Mouse (Mus musculus) CH12.LX (cell line): ENCODE results near the gene Eps8l3. TPM values are rescaled to one million over a fixed set of nuclear protein-coding genes. Genes with fewer than 3 reads are reported as not detected.

Experiments
- DNase-seq: peaks from one replicate; pipeline ENCODE4 v3.0.0-alpha.2; 2013; ENCODE audit errors: extremely low read depth
- H3K27ac ChIP-seq: 2 replicates; pipeline ENCODE4 v1.5.1; 2012; ENCODE audit warnings: low read depth, mild to moderate bottlenecking, control low read depth, moderate library complexity; ENCODE audit not compliant: insufficient read depth
- H3K27me3 ChIP-seq: replicated peaks from 2 replicates; pipeline ENCODE3; 2012; ENCODE audit warnings: inconsistent platforms
- H3K36me3 ChIP-seq, 2 experiments: replicated peaks in 1 of 2; 2 replicates each; pipeline versions ENCODE3 to v1.6.1; 2012; ENCODE audit warnings: inconsistent platforms in 1 of 2, low read length in 1 of 2, mild to moderate bottlenecking in 1 of 2, mixed read lengths in 1 of 2, moderate library complexity in 1 of 2; ENCODE audit not compliant: control insufficient read depth in 1 of 2, insufficient read depth in 1 of 2
- H3K4me1 ChIP-seq, 2 experiments: 2 replicates each; pipeline ENCODE4 v1.6.1; 2012; ENCODE audit warnings: inconsistent platforms in 1 of 2, moderate library complexity in 1 of 2; ENCODE audit not compliant: insufficient read depth in 2 of 2, control insufficient read depth in 1 of 2
- H3K4me2 ChIP-seq: 2 replicates; pipeline ENCODE4 v1.6.1; 2012; ENCODE audit warnings: low read depth, mild to moderate bottlenecking, control low read depth; ENCODE audit not compliant: poor library complexity, insufficient read depth, severe bottlenecking
- H3K4me3 ChIP-seq, 3 experiments: fragments of 150-350 bp in 1 of 3; sonication (generic) in 1 of 3; replicated peaks in 1 of 3; 2 replicates each; pipeline versions ENCODE3 to v1.5.1; 2011 to 2012; ENCODE audit warnings: low read depth in 2 of 3, low read length in 2 of 3, mild to moderate bottlenecking in 2 of 3, moderate library complexity in 2 of 3, control low read depth in 1 of 3, improper control_type of control experiment in 1 of 3, inconsistent platforms in 1 of 3, mixed read lengths in 1 of 3; ENCODE audit not compliant: poor library complexity in 1 of 3
- H3K79me2 ChIP-seq: replicated peaks from 2 replicates; pipeline ENCODE4 v1.6.1; 2012; ENCODE audit warnings: mild to moderate bottlenecking, moderate library complexity; ENCODE audit not compliant: control insufficient read depth, poor library complexity, insufficient read depth, severe bottlenecking; ENCODE audit errors: extremely low read depth
- H3K9ac ChIP-seq: 2 replicates; pipeline ENCODE4 v1.6.1; 2012; ENCODE audit warnings: low read depth, mild to moderate bottlenecking, control low read depth, moderate library complexity; ENCODE audit not compliant: insufficient read depth
- H3K9me3 ChIP-seq: replicated peaks from 2 replicates; pipeline ENCODE3; 2012; ENCODE audit warnings: low read length, inconsistent platforms, mixed read lengths
- BHLHE40 ChIP-seq: IDR thresholded peaks from 2 replicates; pipeline ENCODE4 v1.6.1; 2011; ENCODE audit warnings: mild to moderate bottlenecking, low read depth, low read length, improper control_type of control experiment
- CHD1 ChIP-seq: IDR thresholded peaks from 2 replicates; pipeline ENCODE4 v1.6.1; 2012; ENCODE audit warnings: low read depth, low read length, improper control_type of control experiment, inconsistent platforms
- CHD2 ChIP-seq: IDR thresholded peaks from 2 replicates; pipeline ENCODE4 v1.6.1; 2011; ENCODE audit warnings: low read length, improper control_type of control experiment
- CTCF ChIP-seq, 2 experiments: IDR thresholded peaks in 1 of 2; conservative IDR thresholded peaks in 1 of 2; 2 replicates each; pipeline ENCODE4 v1.5.1; 2011 to 2012; ENCODE audit warnings: low read depth in 2 of 2, low read length in 2 of 2, improper control_type of control experiment in 1 of 2, inconsistent platforms in 1 of 2, mild to moderate bottlenecking in 1 of 2, moderate library complexity in 1 of 2
- E2F4 ChIP-seq: IDR thresholded peaks from 2 replicates; pipeline ENCODE4 v1.6.1; 2011; ENCODE audit warnings: low read depth, low read length, improper control_type of control experiment; ENCODE audit not compliant: insufficient replicate concordance
- ELF1 ChIP-seq: IDR thresholded peaks from 2 replicates; pipeline ENCODE4 v1.6.1; 2014; ENCODE audit warnings: low read depth, mild to moderate bottlenecking, inconsistent platforms, low read length, improper control_type of control experiment
- EP300 ChIP-seq: IDR thresholded peaks from 2 replicates; pipeline ENCODE4 v1.6.1; 2011; ENCODE audit warnings: low read length, improper control_type of control experiment
- IRF4 ChIP-seq: IDR thresholded peaks from 2 replicates; pipeline ENCODE4 v1.6.1; 2014; ENCODE audit warnings: low read depth, mild to moderate bottlenecking, inconsistent platforms, low read length, improper control_type of control experiment
- KAT2A ChIP-seq: IDR thresholded peaks from 2 replicates; pipeline ENCODE4 v1.6.1; 2012; ENCODE audit warnings: low read length, improper control_type of control experiment, inconsistent platforms; ENCODE audit not compliant: insufficient replicate concordance
- MAFK ChIP-seq: IDR thresholded peaks from 2 replicates; pipeline ENCODE4 v1.6.1; 2011; ENCODE audit warnings: low read length, improper control_type of control experiment; ENCODE audit not compliant: insufficient replicate concordance
- MAX ChIP-seq: IDR thresholded peaks from 2 replicates; pipeline ENCODE4 v1.6.1; 2011; ENCODE audit warnings: low read length, improper control_type of control experiment
- MXI1 ChIP-seq: IDR thresholded peaks from 2 replicates; pipeline ENCODE4 v1.6.1; 2011; ENCODE audit warnings: mild to moderate bottlenecking, low read depth, low read length, improper control_type of control experiment
- NELFE ChIP-seq: IDR thresholded peaks from 2 replicates; pipeline ENCODE4 v1.6.1; 2011; ENCODE audit warnings: low read depth, low read length, improper control_type of control experiment
- PAX5 ChIP-seq: IDR thresholded peaks from 2 replicates; pipeline ENCODE4 v1.6.1; 2012; ENCODE audit warnings: low read length, inconsistent platforms, mixed read lengths
- POLR2A ChIP-seq: IDR thresholded peaks from 2 replicates; pipeline ENCODE4 v1.6.1; 2011; ENCODE audit warnings: low read depth, mild to moderate bottlenecking, improper control_type of control experiment, low read length
- POLR2AphosphoS2 ChIP-seq: IDR thresholded peaks from 2 replicates; pipeline ENCODE4 v1.6.1; 2011; ENCODE audit warnings: low read depth, low read length, improper control_type of control experiment
- RAD21 ChIP-seq: IDR thresholded peaks from 2 replicates; pipeline ENCODE4 v1.6.1; 2011; ENCODE audit warnings: low read depth, mild to moderate bottlenecking, low read length, improper control_type of control experiment, moderate library complexity
- RCOR1 ChIP-seq: conservative IDR thresholded peaks from 2 replicates; pipeline ENCODE4 v1.6.1; 2012; ENCODE audit warnings: low read depth, mild to moderate bottlenecking, inconsistent platforms, low read length, improper control_type of control experiment
- SIN3A ChIP-seq: IDR thresholded peaks from 2 replicates; pipeline ENCODE4 v1.6.1; 2012; ENCODE audit warnings: low read length, improper control_type of control experiment, inconsistent platforms
- SMC3 ChIP-seq: IDR thresholded peaks from 2 replicates; pipeline ENCODE4 v1.6.1; 2011; ENCODE audit warnings: low read depth, low read length, improper control_type of control experiment
- TBP ChIP-seq: conservative IDR thresholded peaks from 2 replicates; pipeline ENCODE4 v1.6.1; 2011; ENCODE audit warnings: low read depth, low read length, improper control_type of control experiment
- TCF12 ChIP-seq: IDR thresholded peaks from 2 replicates; pipeline ENCODE4 v1.6.1; 2014; ENCODE audit warnings: low read depth, mild to moderate bottlenecking, inconsistent platforms, low read length, improper control_type of control experiment
- USF1 ChIP-seq: IDR thresholded peaks from 2 replicates; pipeline ENCODE4 v1.6.1; 2014; ENCODE audit warnings: low read depth, mild to moderate bottlenecking, inconsistent platforms, low read length, improper control_type of control experiment
- USF2 ChIP-seq: conservative IDR thresholded peaks from 2 replicates; pipeline ENCODE4 v1.6.1; 2011; ENCODE audit warnings: low read depth, low read length, improper control_type of control experiment
- ZC3H11A ChIP-seq: IDR thresholded peaks from 2 replicates; pipeline ENCODE4 v1.6.1; 2012; ENCODE audit warnings: low read depth, mild to moderate bottlenecking, inconsistent platforms, low read length, improper control_type of control experiment
- ZKSCAN1 ChIP-seq: IDR thresholded peaks from 2 replicates; pipeline ENCODE4 v1.6.1; 2012; ENCODE audit warnings: low read depth, inconsistent platforms, low read length, improper control_type of control experiment, borderline replicate concordance
- ZMIZ1 ChIP-seq: IDR thresholded peaks from 2 replicates; pipeline ENCODE4 v1.6.1; 2012; ENCODE audit warnings: low read depth, mild to moderate bottlenecking, inconsistent platforms, low read length, improper control_type of control experiment
- ZNF384 ChIP-seq: IDR thresholded peaks from 2 replicates; pipeline ENCODE4 v1.6.1; 2012; ENCODE audit warnings: low read depth, low read length, improper control_type of control experiment, inconsistent platforms
- dilution Hi-C: fragments of 300-500 bp; cut with MboI; formaldehyde crosslinking; loops from 2 replicates; pipeline ENCODE4 v1.14.3; 2020; ENCODE audit warnings: low sequenced_read_pairs; ENCODE audit not compliant: extremely low pct_unique_long_range_greater_than_20kb, extremely low pct_ligation_motif_present
- in situ Hi-C: fragments of 300-500 bp; cut with MboI; formaldehyde crosslinking; loops from 3 replicates; pipeline ENCODE4 v1.14.3; 2019; ENCODE audit warnings: low sequenced_read_pairs, low pct_ligation_motif_present, low pct_unique_long_range_greater_than_20kb, mixed read lengths
- polyA plus RNA-seq: library from polyadenylated mRNA; unstranded; fragments of >175 nt; gene quantifications from 2 replicates; pipeline ENCODE4 v1.2.1, GENCODE M21; 2012; ENCODE audit warnings: low read depth; ENCODE audit not compliant: insufficient read length
- total RNA-seq, 2 experiments: library from RNA; depleted of rRNA; stranded (reverse); fragments of 300-350 nt in 1 of 2; fragments of >200 nt in 1 of 2; gene quantifications; 2 replicates each; pipeline ENCODE4 v1.2.3; 2012 to 2014

The Eps8l3 gene
- total and polyA plus RNA-seq, 3 experiments = not detected

DNA sequence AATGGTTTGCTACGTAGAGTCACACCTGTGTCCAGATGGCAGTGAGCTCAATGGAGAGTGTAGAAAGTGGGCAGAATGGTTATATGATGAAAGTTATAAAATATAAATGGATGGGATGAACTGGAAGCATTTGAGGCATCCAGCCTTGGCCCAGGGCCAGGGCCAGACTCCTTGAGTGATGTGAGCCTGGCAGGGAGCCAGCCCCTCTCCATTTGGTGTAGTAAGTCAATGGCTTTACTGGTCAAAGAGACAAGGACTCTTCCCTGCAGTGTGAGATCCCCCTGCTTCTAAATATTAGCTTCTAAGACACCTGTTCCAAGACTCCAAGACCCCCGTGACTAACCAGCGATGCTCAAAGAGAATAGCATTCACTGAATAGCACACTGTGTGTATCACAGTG is 33.0 kb upstream of the Eps8l3 start:
- H3K4me3 ChIP-seq = no peak overlapping the region
- no peak overlapping the region for H3K27ac ChIP-seq
- no peak overlapping the region for H3K4me2 ChIP-seq
- dilution Hi-C loops (no loop called here), in situ Hi-C loops (loop anchor here (5.0 kb wide), 1 partner anchor 87 kb away; no protein-coding TSS in a partner anchor)
- H3K36me3 ChIP-seq = no peaks in the 10 kb centered on the region
- H3K4me1 ChIP-seq = peaks cover 3 to 23% of the 10 kb centered on the region in 2 experiments; a peak in 3 of 4 replicates
- no peaks in the 10 kb centered on the region for H3K9me3 ChIP-seq
- no peaks in the 10 kb centered on the region for H3K79me2 ChIP-seq
- H3K9ac ChIP-seq = no peak overlapping the region
- DNase-seq = no peak
- TF ChIP-seq PAX5 (no peak), USF1 (no peak), SMC3 (no peak), SIN3A (no peak), MAFK (no peak), MXI1 (no peak), CHD2 (no peak), USF2 (no peak), CHD1 (no peak), ZNF384 (no peak), BHLHE40 (no peak), E2F4 (no peak), RCOR1 (no peak), TBP (no peak), CTCF (conservative IDR thresholded peaks at IDR 0.05 in 1 of 2, IDR thresholded peaks at IDR 0.05 in 1 of 2; ENCODE audit: low read depth in 2 of 2, low read length in 2 of 2) (no peak), TCF12 (no peak), POLR2A (no peak), ELF1 (no peak), POLR2AphosphoS2 (no peak), RAD21 (no peak)
- no peaks in the 10 kb centered on the region for H3K27me3 ChIP-seq

GRCm38 (mm10) chr3:107844499-107844898 is 32.5 kb upstream of the Eps8l3 start:
- Histone ChIP-seq H3K4me1 (peaks cover 6 to 28% of the 10 kb centered on the region in 2 experiments; a peak in 3 of 4 replicates), H3K9ac (no peak overlapping the region), H3K27ac (no peak overlapping the region), H3K79me2 (no peaks in the 10 kb centered on the region), H3K27me3 (no peaks in the 10 kb centered on the region), H3K4me2 (no peak overlapping the region), H3K4me3 (no peak overlapping the region), H3K9me3 (no peaks in the 10 kb centered on the region), H3K36me3 (no peaks in the 10 kb centered on the region)
- in situ Hi-C loops = loop anchor here (5.0 kb wide), 1 partner anchor 87 kb away; no protein-coding TSS in a partner anchor
- no peak for DNase-seq
- dilution Hi-C loops = no loop called here
- no peak for TF ChIP-seq IRF4
- TF ChIP-seq PAX5 = no peak
- no peak for TF ChIP-seq ZC3H11A
- no peak for TF ChIP-seq EP300
- TF ChIP-seq ZKSCAN1 = no peak
- TF ChIP-seq ZMIZ1 = no peak
- no peak for TF ChIP-seq ZNF384
- no peak for TF ChIP-seq KAT2A
- no peak for TF ChIP-seq RAD21
- no peak for TF ChIP-seq MAX
- no peak for TF ChIP-seq NELFE
